Mouse (Mus musculus): Measurements from ENCODE around the gene Gm20388.
A peak's percentile ranks its signal among the peaks of the same experiment; 100 is the strongest.

The Gm20388 gene

GRCm38 (mm10) chr8:121348998-121349397, 1438.4 kb downstream of the Gm20388 start:
- DNase-seq: no peak

DNA sequence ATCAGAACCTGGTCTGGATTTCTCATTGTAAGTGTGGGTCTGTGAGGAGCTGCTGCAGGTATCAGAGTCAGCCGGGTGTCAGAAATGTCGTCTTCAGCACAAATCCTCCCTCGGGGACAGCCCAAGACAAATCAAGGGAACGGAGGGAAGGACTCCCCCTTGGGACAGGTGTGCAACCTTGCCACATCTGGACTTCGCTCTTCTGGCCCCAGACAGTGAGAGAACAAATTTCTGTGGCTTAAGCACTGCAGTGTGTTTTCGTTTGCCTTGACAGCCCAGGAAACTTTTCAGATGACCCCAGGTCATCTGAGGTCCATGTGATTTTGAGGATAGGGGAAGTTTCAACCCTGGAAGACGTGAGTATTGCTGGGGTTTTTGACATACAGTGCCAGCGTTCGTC, 1440.2 kb downstream of the Gm20388 start:
- DNase-seq: no peak

GRCm38 (mm10) chr8:121354844-121355243, 1444.2 kb downstream of the Gm20388 start:
- DNase-seq: no peak

DNA sequence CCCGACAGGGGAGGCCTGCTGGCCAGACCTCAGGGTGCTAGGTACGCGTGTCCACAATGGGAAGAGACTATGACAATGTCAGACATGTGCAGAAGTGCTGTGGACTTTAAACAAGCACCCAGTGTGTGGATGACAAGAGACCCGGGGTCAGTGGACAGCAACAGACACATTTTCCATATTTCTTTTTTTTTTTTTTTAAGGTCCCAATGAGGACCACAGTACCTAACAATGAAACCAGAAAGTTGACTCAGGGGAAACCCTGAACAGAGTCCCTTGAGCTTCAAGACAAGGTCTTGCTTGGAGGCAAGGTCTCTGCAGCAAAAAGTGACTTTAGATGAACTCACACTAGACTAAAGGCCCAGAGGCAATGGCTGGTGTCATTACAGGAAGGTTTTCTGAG, 1446.8 kb downstream of the Gm20388 start:
- no peak for DNase-seq

DNA sequence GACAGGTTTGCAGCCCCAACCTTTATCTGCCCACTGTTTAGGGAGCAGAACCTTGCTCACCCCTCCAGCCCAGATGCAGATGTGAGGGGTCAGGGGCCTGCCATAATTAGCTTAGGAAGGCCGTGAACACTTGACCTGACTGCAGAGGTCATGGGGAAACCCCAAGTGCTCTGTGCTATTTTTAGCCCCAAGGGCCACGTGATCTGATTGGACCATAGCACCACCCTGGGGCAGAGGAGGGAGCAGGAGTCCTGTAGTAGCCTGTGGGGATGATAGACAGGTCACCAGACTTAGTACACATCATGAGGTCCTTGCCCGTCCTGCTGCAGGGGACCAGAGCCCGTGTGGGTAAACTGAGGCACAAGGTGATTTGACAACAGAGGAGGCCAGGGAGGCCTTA, 1448.0 kb downstream of the Gm20388 start:
- no peak for DNase-seq

DNA sequence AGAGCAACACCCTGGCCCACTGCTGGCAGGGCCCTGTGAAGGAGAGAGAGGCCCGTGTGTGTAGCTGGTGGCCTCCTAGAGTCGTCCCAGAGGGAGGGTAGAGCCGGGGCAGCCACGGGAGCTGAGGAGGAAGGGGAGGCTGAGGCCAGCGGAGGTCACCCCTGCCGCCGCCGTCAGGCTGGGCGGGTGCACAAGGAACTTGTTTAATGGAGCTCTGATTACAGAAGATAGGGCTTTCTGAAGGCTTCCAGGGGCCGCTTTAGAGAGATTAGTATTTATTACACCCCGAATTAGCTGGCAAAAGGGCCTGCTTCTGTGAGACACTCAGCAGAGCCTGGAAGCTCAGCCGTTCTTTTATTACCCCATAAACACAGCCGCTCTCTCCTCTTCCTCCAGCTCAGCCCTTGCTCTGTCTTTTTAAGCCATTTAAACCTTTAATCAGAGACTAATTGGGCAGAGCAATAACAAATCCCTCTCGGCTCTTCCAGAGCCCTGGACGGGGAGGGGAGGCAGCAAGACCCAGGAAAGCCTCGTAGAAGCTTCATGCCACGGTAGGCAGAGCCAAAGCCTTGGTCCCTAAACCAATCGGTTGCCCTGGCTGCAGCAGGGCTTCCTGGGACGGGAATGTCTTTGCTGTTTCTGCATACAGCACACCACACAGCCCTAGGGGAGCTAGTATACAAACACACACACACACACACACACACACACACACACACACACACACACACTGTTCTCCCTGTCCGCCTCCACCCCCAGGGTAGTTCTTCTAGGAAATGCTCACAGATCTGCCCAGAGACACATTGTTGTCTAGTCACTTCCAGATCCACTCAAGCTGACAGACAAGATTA, 1448.7 kb downstream of the Gm20388 start:
- no peak for DNase-seq

DNA sequence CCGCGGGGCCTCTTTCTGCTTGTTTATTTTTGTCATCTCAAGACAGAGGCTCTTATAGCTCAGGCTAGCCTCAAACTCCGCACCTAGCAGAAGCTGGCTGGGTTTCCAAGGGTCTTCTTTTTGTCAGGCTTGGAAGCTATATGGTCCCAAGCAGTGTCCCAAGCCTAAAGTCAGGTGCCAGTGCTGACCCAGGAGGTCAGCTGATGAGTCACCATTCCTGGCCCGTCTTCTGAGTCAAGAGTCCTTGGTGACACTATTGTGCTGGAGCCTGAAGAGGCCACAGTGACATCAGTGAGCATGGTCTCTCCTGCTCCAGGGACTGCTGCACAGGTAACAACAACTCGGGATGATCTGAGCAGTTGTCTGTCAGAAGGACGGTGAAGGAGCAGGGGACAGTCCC, 1449.4 kb downstream of the Gm20388 start:
- DNase-seq: no peak

DNA sequence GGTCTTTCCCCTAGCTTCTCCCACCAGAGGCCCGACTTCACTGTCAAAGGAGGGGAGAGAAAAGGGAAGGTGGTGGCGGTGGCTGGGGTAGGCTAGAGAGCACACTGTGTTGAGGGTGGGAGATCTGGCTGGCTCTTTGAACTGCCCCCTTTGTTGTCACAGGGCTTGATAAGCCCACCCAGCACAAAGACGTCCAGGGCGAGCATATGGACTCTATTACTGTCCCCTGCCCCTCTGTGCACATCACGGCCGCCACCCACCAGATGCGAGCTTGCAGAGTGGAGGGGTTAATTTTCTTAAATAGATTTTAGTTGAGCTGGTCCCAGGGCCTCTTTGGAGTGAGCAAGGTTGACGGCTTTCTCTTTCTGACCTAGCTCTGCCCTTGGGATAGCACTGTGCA, 1450.5 kb downstream of the Gm20388 start:
- no peak for DNase-seq

GRCm38 (mm10) chr8:121364646-121365045, 1454.0 kb downstream of the Gm20388 start:
- DNase-seq: no peak

DNA sequence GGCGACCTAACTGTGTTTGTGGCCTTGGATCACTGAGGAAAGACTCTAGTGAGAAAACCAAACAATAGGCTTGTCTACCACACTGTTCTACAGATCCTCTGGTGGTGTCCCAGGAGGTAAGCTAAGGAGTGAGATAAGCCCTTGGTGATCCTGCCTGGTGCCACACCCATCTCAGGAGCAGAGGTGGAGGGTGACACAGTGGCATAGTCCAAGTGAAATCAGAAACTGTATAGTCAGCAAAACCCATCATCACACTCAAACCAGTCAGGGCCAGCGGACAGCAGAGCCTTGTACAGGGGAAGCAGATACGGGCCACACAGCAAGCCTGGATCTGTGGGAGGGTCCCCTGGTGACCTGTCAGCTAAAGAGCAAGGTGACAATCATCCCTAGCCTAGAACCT, 1454.5 kb downstream of the Gm20388 start:
- DNase-seq: no peak

DNA sequence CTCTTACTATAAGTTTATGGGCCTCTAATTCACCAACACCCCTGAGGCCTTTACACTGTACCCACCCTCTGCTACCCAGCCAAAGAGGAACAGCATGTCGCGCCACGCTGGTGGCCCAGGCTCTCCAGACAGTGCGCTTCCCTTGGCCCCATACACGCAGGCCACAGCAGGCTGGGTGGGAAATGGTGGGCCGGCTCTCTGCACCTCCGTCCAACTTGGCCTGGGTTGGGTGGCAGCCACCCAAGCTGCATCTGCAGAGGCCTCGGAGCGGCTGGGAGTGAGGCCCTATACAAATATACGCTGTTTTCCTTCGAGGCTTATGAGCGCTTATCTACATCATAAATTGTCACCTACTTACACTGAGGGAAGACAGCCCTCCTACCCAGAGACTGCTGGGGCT, 1456.0 kb downstream of the Gm20388 start:
- no peak for DNase-seq

DNA sequence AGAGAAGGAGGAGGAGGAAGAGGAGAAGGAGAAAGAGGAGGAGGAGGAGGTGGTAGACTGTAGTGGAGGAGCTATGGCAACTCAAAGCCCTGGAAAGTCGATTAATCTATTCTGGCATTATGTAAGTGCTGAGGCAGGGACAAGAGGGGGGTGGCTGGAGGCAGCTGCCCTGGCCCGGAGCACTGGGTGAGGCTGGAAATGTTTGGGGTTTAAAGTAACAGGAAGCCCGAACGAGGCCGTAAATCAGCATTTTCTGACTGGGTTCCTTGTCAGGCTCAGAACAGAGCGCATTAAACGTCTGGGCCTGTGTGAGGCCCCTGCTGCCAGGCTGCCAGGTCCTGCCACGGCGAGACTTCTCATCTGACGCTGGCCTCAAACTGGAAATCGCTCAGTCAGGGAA, 1458.2 kb downstream of the Gm20388 start:
- DNase-seq: no peak

DNA sequence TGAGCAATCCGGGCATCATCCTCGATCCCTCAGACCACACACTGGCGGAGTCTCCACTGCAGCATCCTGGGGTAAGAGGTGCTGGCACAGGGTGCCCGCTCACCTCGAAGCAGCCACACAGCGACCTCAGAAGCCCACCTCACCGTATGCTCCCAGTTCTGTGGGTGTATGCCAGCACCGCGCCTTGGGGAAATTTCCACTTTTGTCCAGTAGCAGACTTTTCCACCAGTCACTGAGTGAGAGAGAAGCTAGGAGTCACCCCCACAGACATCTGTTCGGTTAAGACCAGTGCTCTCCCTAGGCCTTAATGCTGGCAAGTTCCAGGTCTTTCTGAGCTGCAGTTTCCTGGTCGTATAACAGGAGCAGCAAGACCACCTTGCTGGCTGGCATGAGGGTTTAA, 1458.7 kb downstream of the Gm20388 start:
- no peak for DNase-seq

GRCm38 (mm10) chr8:121371287-121371686, 1460.6 kb downstream of the Gm20388 start:
- DNase-seq: no peak

DNA sequence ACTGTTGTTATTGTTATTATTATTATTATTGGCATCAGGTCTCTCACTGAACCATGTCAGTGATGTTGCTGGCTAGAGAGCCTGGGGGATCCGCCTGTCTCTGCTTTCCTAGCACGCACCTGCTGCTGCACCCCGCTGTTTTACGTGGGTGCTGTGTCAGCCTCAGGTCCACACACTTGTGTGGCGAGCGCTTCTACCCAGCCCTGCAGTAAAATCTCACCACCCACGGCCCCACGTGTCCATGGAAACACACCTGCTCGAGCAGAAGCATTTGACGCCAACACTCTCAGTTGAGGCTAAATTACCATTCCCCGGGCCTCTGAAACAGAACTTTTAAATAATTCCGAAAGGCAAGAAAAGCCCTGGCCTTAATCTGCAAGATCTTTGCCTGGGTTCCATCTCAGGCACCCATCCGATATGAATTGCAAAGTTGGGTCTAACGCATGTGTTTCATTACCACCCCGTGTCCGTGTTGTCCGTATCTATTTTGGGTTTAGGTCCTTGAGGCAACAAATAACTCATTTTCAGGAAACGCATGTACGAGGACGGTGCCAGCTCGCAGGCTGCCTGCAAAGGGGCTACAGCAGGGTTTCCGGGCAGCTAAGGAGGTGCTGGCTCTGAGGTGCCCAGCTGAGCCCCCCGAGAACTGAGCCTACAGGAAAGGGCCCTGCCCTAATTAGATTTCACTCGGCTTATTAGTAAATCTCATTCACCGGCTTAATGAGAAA, 1461.4 kb downstream of the Gm20388 start:
- DNase-seq: no peak

DNA sequence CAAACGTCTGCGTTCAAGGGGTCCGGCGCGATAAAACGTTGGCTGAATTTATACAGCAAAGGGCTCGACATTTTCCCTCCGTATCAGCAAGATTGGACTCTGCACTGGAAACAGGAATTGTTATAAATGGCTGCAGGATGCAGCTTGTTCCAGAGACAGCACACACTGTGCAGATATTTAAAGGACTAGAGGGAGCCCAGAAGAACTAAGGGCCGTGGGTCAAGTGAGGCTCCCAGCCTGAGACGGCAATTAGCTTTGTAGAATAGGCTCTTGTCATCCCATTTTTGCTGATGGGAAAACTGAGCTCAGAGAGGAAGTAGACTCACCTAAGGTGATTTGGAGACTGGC, 1462.0 kb downstream of the Gm20388 start:
- DNase-seq: no peak

- no peak for DNase-seq
These were observed 1463.6 kb downstream of the Gm20388 start for GRCm38 (mm10) chr8:121374284-121374683.

GRCm38 (mm10) chr8:121374777-121375176, 1464.1 kb downstream of the Gm20388 start:
- peak; percentile 48 to 66 for DNase-seq

DNA sequence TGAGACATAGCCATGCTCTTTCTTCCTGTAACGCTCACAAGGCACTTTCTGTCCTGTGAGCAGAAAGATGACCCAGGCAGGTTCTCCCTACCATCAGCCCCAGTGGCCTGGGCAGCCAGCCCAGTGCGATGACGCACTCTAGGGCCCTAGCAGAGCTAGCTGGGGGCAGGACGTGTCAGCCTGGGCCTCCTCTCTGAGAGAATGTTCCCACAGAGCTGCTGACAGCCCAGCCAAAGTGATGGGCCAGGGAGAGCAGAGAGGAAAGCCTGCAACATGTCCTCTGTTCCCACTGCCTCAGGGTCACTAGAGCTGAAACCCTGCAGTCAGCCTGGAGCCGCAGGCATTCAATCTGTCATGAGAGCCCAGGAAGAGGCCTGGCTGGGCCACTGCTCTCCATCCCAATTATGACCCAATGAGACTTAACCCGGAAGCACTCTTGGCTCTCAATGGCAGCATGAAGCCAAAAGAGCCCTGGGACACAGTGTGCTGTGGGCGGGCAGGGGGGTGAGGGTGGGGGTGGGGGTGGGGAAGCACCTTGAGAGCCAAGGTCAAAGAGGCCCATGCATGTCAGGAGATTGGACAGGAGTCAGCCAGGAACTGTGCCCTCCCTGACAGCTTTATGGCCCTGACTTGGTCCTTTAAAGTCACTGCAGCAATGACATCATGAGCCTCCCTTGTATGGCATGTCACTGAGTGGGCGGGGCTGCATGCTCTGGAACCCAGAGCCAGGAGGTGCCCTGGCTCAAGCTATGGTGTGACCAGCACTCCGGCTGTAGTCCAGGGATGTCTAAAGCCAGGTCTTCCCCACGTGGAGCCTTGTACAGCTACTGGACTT, 1465.7 kb downstream of the Gm20388 start:
- DNase-seq: peak; percentile 35 to 54

- DNase-seq: no peak
These were observed 1467.0 kb downstream of the Gm20388 start for GRCm38 (mm10) chr8:121377680-121378079.

GRCm38 (mm10) chr8:121379387-121379786, 1468.7 kb downstream of the Gm20388 start:
- no peak for DNase-seq

- peak; percentile 53 to 74 for DNase-seq
These were observed 1472.1 kb downstream of the Gm20388 start for GRCm38 (mm10) chr8:121382583-121383241.

DNA sequence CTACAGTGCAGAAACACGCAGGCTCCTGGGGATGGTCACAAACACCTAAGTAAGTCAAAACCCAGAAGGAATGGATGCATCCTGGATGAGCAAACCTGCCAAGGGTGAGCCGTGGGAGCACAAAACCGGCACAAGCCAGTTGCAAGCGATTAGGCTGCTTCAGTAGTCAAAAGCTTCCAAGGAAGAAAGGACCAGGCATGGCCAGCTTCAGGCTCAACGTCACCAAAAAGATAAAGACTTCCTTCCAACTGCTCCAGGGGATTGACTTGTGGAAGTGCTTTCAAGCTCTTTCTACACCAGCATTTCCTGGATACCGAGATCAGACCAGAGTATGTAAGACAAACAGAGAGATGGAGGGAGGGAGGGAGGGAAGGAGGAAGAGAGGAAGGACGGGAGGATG, 1474.9 kb downstream of the Gm20388 start:
- DNase-seq: no peak
